In genomic region chr19:58806364-58806763, GRCm38 (mm10) we compare ENCODE assay signal across 7 mouse cellular contexts. TPM values are rescaled to one million over a fixed set of nuclear protein-coding genes. Genes with fewer than 3 reads are reported as not detected.
A peak's percentile ranks its signal among the peaks of the same experiment; 100 is the strongest.
DNase-seq lines count a peak whose midpoint lies in the region; ATAC-seq and TF ChIP-seq lines count a peak whose summit lies in the region.

No protein-coding gene starts in this region.

- no peak overlapping the region for H3K4me3 ChIP-seq in forebrain, embryonic 15.5 days
- H3K4me3 ChIP-seq in hindbrain, embryonic 15.5 days: no peak overlapping the region
- no peak overlapping the region for H3K4me3 ChIP-seq in limb, embryonic 10.5 days
- H3K4me3 ChIP-seq in midbrain, embryonic 16.5 days (ENCODE audit: low read depth, low read length): no peak overlapping the region
- H3K4me3 ChIP-seq in spleen, adult 2 months (ENCODE audit: extremely low read depth, insufficient read depth, insufficient read length): no peak overlapping the region

- 3% methylated on average over 3 of the region's 3 CpGs for WGBS in forebrain, embryonic 15.5 days
- 13% methylated on average over 3 of the region's 3 CpGs for WGBS in hindbrain, embryonic 15.5 days
- WGBS in limb, embryonic 10.5 days: 3% methylated on average over 3 of the region's 3 CpGs
- 1% methylated on average over 3 of the region's 3 CpGs for WGBS in midbrain, embryonic 16.5 days
- 6% methylated on average over 3 of the region's 3 CpGs for WGBS in spleen, adult 2 months

- TF ChIP-seq POLR2A in spleen, adult 2 months (IDR thresholded peaks at IDR 0.05; ENCODE audit: low read depth, low read length): no peak

- TF ChIP-seq CTCF in spleen, adult 2 months (IDR thresholded peaks at IDR 0.05; ENCODE audit: extremely low read depth, insufficient read depth, insufficient read length, insufficient replicate concordance): peak; percentile 84; the same call in 1 of the 2 replicates

- no peaks in the 10 kb centered on the region for H3K9me3 ChIP-seq in forebrain, embryonic 15.5 days
- H3K9me3 ChIP-seq in hindbrain, embryonic 15.5 days: no peaks in the 10 kb centered on the region
- no peaks in the 10 kb centered on the region for H3K9me3 ChIP-seq in limb, embryonic 10.5 days (replicated peaks)
- H3K9me3 ChIP-seq in midbrain, embryonic 16.5 days (replicated peaks; ENCODE audit: control insufficient read depth, low read length, poor library complexity, severe bottlenecking): no peaks in the 10 kb centered on the region

- no peaks in the 10 kb centered on the region for H3K4me1 ChIP-seq in forebrain, embryonic 15.5 days
- no peaks in the 10 kb centered on the region for H3K4me1 ChIP-seq in hindbrain, embryonic 15.5 days (replicated peaks)
- H3K4me1 ChIP-seq in limb, embryonic 10.5 days: no peaks in the 10 kb centered on the region
- H3K4me1 ChIP-seq in midbrain, embryonic 16.5 days (ENCODE audit: control insufficient read depth, insufficient read depth, low read length): no peaks in the 10 kb centered on the region
- H3K4me1 ChIP-seq in spleen, adult 2 months (ENCODE audit: control insufficient read depth, insufficient read depth, insufficient read length): no peaks in the 10 kb centered on the region

- peak; percentile 74 for DNase-seq in R1 (ENCODE audit: low read depth, low spot score)
- peak; percentile 80 for DNase-seq in limb, embryonic 10.5 days (ENCODE audit: low spot score)
- DNase-seq in spleen, adult 2 months (ENCODE audit: low read depth in 1 of 2, low spot score in 2 of 2): peak; percentile 15 to 49

- peak; percentile 67 for ATAC-seq in cerebellum, adult (ENCODE audit: insufficient number of reproducible peaks, low FRiP score, low TSS enrichment)
- ATAC-seq in forebrain, embryonic 15.5 days (replicated peaks): peak; percentile 61; the same call in 1 of the 2 replicates
- peak; percentile 50; the same call in 1 of the 2 replicates for ATAC-seq in hindbrain, embryonic 15.5 days (ENCODE audit: low FRiP score, low read depth)
- ATAC-seq in midbrain, embryonic 16.5 days: 0 out of 2 replicates have a peak, but pooled peaks have one; percentile 48

- no peak overlapping the region for H3K27ac ChIP-seq in forebrain, embryonic 15.5 days (replicated peaks)
- H3K27ac ChIP-seq in hindbrain, embryonic 15.5 days (replicated peaks): no peak overlapping the region
- no peak overlapping the region for H3K27ac ChIP-seq in limb, embryonic 10.5 days
- no peak overlapping the region for H3K27ac ChIP-seq in midbrain, embryonic 16.5 days (ENCODE audit: low read length)
- no peak overlapping the region for H3K27ac ChIP-seq in spleen, adult 2 months (ENCODE audit: insufficient read depth, low read length)

- H3K36me3 ChIP-seq in forebrain, embryonic 15.5 days: peaks cover 7% of the 10 kb centered on the region; the same call in 1 of the 2 replicates
- H3K36me3 ChIP-seq in hindbrain, embryonic 15.5 days: peaks cover 22% of the 10 kb centered on the region; the same call in 1 of the 2 replicates
- no peaks in the 10 kb centered on the region for H3K36me3 ChIP-seq in limb, embryonic 10.5 days
- H3K36me3 ChIP-seq in midbrain, embryonic 16.5 days (ENCODE audit: control insufficient read depth, insufficient read depth, low read length): peaks cover 4% of the 10 kb centered on the region; the same call in 1 of the 2 replicates
- no peaks in the 10 kb centered on the region for H3K36me3 ChIP-seq in spleen, adult 2 months (ENCODE audit: control insufficient read depth, insufficient read depth, low read length)

- H3K27me3 ChIP-seq in forebrain, embryonic 15.5 days: no peaks in the 10 kb centered on the region
- H3K27me3 ChIP-seq in hindbrain, embryonic 15.5 days: no peaks in the 10 kb centered on the region
- no peaks in the 10 kb centered on the region for H3K27me3 ChIP-seq in limb, embryonic 10.5 days (ENCODE audit: low read depth, poor library complexity, severe bottlenecking)
- H3K27me3 ChIP-seq in midbrain, embryonic 16.5 days (ENCODE audit: control insufficient read depth, insufficient read depth, low read depth, low read length): no peaks in the 10 kb centered on the region
- H3K27me3 ChIP-seq in spleen, adult 2 months (ENCODE audit: control insufficient read depth, insufficient read depth, low read length): no peaks in the 10 kb centered on the region

- H3K9ac ChIP-seq in forebrain, embryonic 15.5 days (replicated peaks): no peak overlapping the region
- H3K9ac ChIP-seq in hindbrain, embryonic 15.5 days: no peak overlapping the region
- no peak overlapping the region for H3K9ac ChIP-seq in midbrain, embryonic 16.5 days (ENCODE audit: low read depth, low read length)

- H3K4me2 ChIP-seq in forebrain, embryonic 15.5 days (replicated peaks): no peak overlapping the region
- H3K4me2 ChIP-seq in hindbrain, embryonic 15.5 days: no peak overlapping the region
- no peak overlapping the region for H3K4me2 ChIP-seq in midbrain, embryonic 16.5 days (ENCODE audit: low read length)

RNA-seq across cellular contexts. Expression of gene 1700019N19Rik, which starts 12.1 kb away (rescaled TPM):
- polyA plus RNA-seq in forebrain, embryonic 15.5 days (2015; fragmentation: Nextera tagmentation; extraction: Ambion mirVana): not detected in 2 replicates
- not detected in 2 replicates for polyA plus RNA-seq in hindbrain, embryonic 15.5 days (2015; fragmentation: Nextera tagmentation; extraction: Ambion mirVana)
- polyA plus RNA-seq in limb, embryonic 10.5 days (2016; fragmentation: Nextera tagmentation; extraction: Ambion mirVana): not detected in 2 replicates
- polyA plus RNA-seq in midbrain, embryonic 16.5 days (2015; fragmentation: Nextera tagmentation; extraction: Ambion mirVana): not detected in 2 replicates
- polyA plus RNA-seq in spleen, adult 2 months (2012; rRNA removed): 0.09 TPM in 1 of 2 replicates, not detected in the other

RNA-seq across cellular contexts. Expression of gene Pnliprp2, which starts 46.8 kb away (rescaled TPM):
- 0.48 and 0.50 TPM in 2 replicates for polyA plus RNA-seq in forebrain, embryonic 15.5 days (2015; fragmentation: Nextera tagmentation; extraction: Ambion mirVana)
- polyA plus RNA-seq in hindbrain, embryonic 15.5 days (2015; fragmentation: Nextera tagmentation; extraction: Ambion mirVana): 0.10 TPM in 1 of 2 replicates, not detected in the other
- polyA plus RNA-seq in limb, embryonic 10.5 days (2016; fragmentation: Nextera tagmentation; extraction: Ambion mirVana): 0.11 TPM in 1 of 2 replicates, not detected in the other
- not detected in 2 replicates for polyA plus RNA-seq in midbrain, embryonic 16.5 days (2015; fragmentation: Nextera tagmentation; extraction: Ambion mirVana)
- polyA plus RNA-seq in spleen, adult 2 months (2012; rRNA removed): 57.0 and 62.1 TPM in 2 replicates

Comparison
In these comparisons a context has a peak if more than half of its experiments do, and no peak if none do; other contexts are left out.
1. RNA of gene Pnliprp2, which starts 46.8 kb away (polyA plus RNA-seq): 57.0 to 62.1 TPM in spleen, adult 2 months; 0.48 to 0.50 TPM in forebrain, embryonic 15.5 days, 0.11 TPM in limb, embryonic 10.5 days, not detected in midbrain, embryonic 16.5 days and 0.10 TPM in hindbrain, embryonic 15.5 days; every median in the first group is over 10 times any median in the second.
2. Peak in every context shown above with its lines, with median percentiles within 50 percentile points of each other: DNase-seq and ATAC-seq.